Mouse (Mus musculus): ENCODE measurements around the gene Gse1.

DNA sequence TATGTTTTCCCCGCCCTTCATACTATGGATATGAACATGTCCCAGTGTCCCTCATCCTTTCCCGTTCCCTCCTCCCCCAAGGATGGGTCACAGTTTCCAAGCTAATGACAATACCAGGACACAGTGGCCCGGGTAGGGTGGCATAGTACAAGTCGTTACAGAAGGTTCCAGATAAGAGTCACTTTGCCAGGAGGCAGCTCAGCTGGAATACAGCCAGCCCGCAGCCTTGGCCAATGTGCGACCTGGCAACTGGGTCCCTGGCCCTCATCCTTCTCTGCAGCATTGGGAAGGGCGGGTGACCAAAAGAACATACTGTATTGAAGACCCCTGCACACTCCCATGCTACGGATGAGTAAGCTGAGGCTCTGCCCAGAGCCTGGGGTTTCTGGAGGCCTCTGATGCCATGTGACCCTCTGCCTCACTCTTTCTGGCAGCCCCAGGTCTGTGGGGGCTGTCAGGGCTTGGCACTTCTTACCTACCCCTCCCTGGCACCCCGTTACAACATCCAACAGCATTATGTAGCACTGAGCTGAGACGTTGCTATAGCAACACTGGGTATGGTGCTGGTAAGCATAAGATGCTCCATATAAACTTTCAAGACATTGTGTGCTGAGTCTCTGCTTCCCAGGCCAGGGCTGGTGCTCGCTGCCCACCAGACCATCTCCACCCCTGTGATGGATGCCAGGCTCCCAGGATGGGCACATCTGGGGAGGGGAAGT is 100.9 kb downstream of the Gse1 start:
- TF ChIP-seq CTCF (conservative IDR thresholded peaks at IDR 0.05; ENCODE audit: insufficient read depth, insufficient read length, low read depth, low read length) (no peak), POLR2A (IDR thresholded peaks at IDR 0.05; ENCODE audit: low read depth, low read length) (no peak)

Measured in kidney, adult 2 months (tissue).